Mouse (Mus musculus): ENCODE data around the gene Snn. TPM values are rescaled to one million over a fixed set of nuclear protein-coding genes. Genes with fewer than 3 reads are reported as not detected.
A peak's percentile ranks its signal among the peaks of the same experiment; 100 is the strongest.

Snn gene
- polyA plus RNA-seq, 1 experiment from 2014 or later, result 122 TPM

- WGBS, result 87% methylated on average over 7 of the region's 7 CpGs
- Histone ChIP-seq H3K27ac (0 out of 2 replicates have a peak overlapping the region, but pooled peaks have one; percentile 17), H3K27me3 (no peaks in the 10 kb centered on the region), H3K4me3 (no peak overlapping the region), H3K36me3 (ENCODE audit: poor library complexity, severe bottlenecking) (peaks cover 46% of the 10 kb centered on the region), H3K9me3 (replicated peaks) (no peaks in the 10 kb centered on the region), H3K9ac (no peak overlapping the region), H3K4me2 (peak overlapping the region; percentile 92; the same call in 1 of the 2 replicates), H3K4me1 (peaks cover 67% of the 10 kb centered on the region)
- ATAC-seq, result no peak
Measured at GRCm38 (mm10) chr16:11069710-11070420, 9.1 kb downstream of the Snn start.

GRCm38 (mm10) chr16:11071176-11071575, 10.4 kb downstream of the Snn start:
- no peak overlapping the region for H3K9ac ChIP-seq
- ATAC-seq, result no peak
- H3K36me3 ChIP-seq (ENCODE audit: poor library complexity, severe bottlenecking), result peaks cover 59% of the 10 kb centered on the region
- H3K4me3 ChIP-seq, result no peak overlapping the region
- H3K4me1 ChIP-seq, result peaks cover 59% of the 10 kb centered on the region
- WGBS, result 79% methylated on average over 5 of the region's 5 CpGs
- H3K27ac ChIP-seq, result no peak overlapping the region
- no peak overlapping the region for H3K4me2 ChIP-seq
- H3K9me3 ChIP-seq (replicated peaks), result no peaks in the 10 kb centered on the region
- H3K27me3 ChIP-seq, result no peaks in the 10 kb centered on the region

- no peak for ATAC-seq
- H3K27ac ChIP-seq, result no peak overlapping the region; the same call in 1 of the 2 replicates
- WGBS, result 89% methylated on average over 4 of the region's 4 CpGs
- peaks cover 59% of the 10 kb centered on the region for H3K4me1 ChIP-seq
- H3K9ac ChIP-seq, result no peak overlapping the region
- no peaks in the 10 kb centered on the region for H3K9me3 ChIP-seq (replicated peaks)
- H3K27me3 ChIP-seq, result no peaks in the 10 kb centered on the region
- H3K4me2 ChIP-seq, result no peak overlapping the region
- peaks cover 66% of the 10 kb centered on the region for H3K36me3 ChIP-seq (ENCODE audit: poor library complexity, severe bottlenecking)
- H3K4me3 ChIP-seq, result no peak overlapping the region
Measured at GRCm38 (mm10) chr16:11071887-11072286, 11.1 kb downstream of the Snn start.

GRCm38 (mm10) chr16:11072454-11072853, 11.7 kb downstream of the Snn start:
- Histone ChIP-seq H3K9ac (no peak overlapping the region), H3K27me3 (no peaks in the 10 kb centered on the region), H3K4me1 (peaks cover 55% of the 10 kb centered on the region), H3K4me2 (no peak overlapping the region), H3K36me3 (ENCODE audit: poor library complexity, severe bottlenecking) (peaks cover 71% of the 10 kb centered on the region), H3K9me3 (replicated peaks) (no peaks in the 10 kb centered on the region), H3K27ac (peak overlapping the region; percentile 51; the same call in 1 of the 2 replicates), H3K4me3 (no peak overlapping the region)
- 81% methylated on average over 8 of the region's 8 CpGs for WGBS
- no peak for ATAC-seq

- WGBS, result 82% methylated on average over 6 of the region's 6 CpGs
- H3K9me3 ChIP-seq (replicated peaks), result no peaks in the 10 kb centered on the region
- no peak overlapping the region for H3K27ac ChIP-seq
- no peaks in the 10 kb centered on the region for H3K27me3 ChIP-seq
- no peak for ATAC-seq
- peaks cover 77% of the 10 kb centered on the region for H3K36me3 ChIP-seq (ENCODE audit: poor library complexity, severe bottlenecking)
- peaks cover 49% of the 10 kb centered on the region for H3K4me1 ChIP-seq
- no peak overlapping the region for H3K9ac ChIP-seq
- H3K4me3 ChIP-seq, result no peak overlapping the region
- H3K4me2 ChIP-seq, result no peak overlapping the region
Measured at GRCm38 (mm10) chr16:11073060-11073459, 12.3 kb downstream of the Snn start.

GRCm38 (mm10) chr16:11077601-11078201, 17.0 kb downstream of the Snn start:
- peaks cover 89% of the 10 kb centered on the region for H3K36me3 ChIP-seq (ENCODE audit: poor library complexity, severe bottlenecking)
- no peaks in the 10 kb centered on the region for H3K9me3 ChIP-seq (replicated peaks)
- WGBS, result 90% methylated on average over 9 of the region's 9 CpGs
- no peak overlapping the region for H3K4me3 ChIP-seq
- H3K4me1 ChIP-seq, result peaks cover 7% of the 10 kb centered on the region
- H3K27ac ChIP-seq, result no peak overlapping the region
- no peak overlapping the region for H3K9ac ChIP-seq
- no peak for ATAC-seq
- H3K27me3 ChIP-seq, result no peaks in the 10 kb centered on the region
- H3K4me2 ChIP-seq, result no peak overlapping the region

- ATAC-seq, result no peak
- 78% methylated on average over 3 of the region's 3 CpGs for WGBS
- Histone ChIP-seq H3K27me3 (no peaks in the 10 kb centered on the region), H3K9me3 (replicated peaks) (no peaks in the 10 kb centered on the region), H3K9ac (no peak overlapping the region), H3K27ac (no peak overlapping the region), H3K4me3 (no peak overlapping the region), H3K4me2 (no peak overlapping the region), H3K4me1 (peaks cover under 1% of the 10 kb centered on the region), H3K36me3 (ENCODE audit: poor library complexity, severe bottlenecking) (peaks cover 89% of the 10 kb centered on the region)
Measured at GRCm38 (mm10) chr16:11078216-11078869, 17.6 kb downstream of the Snn start.

GRCm38 (mm10) chr16:11084181-11084580, 23.4 kb downstream of the Snn start:
- Histone ChIP-seq H3K4me3 (no peak overlapping the region), H3K27ac (no peak overlapping the region), H3K9ac (no peak overlapping the region), H3K36me3 (ENCODE audit: poor library complexity, severe bottlenecking) (peaks cover 63% of the 10 kb centered on the region), H3K9me3 (replicated peaks) (no peaks in the 10 kb centered on the region), H3K4me2 (no peak overlapping the region), H3K27me3 (no peaks in the 10 kb centered on the region), H3K4me1 (peaks cover 24% of the 10 kb centered on the region)
- 92% methylated on average over 8 of the region's 8 CpGs for WGBS
- no peak for ATAC-seq

- no peaks in the 10 kb centered on the region for H3K27me3 ChIP-seq
- H3K36me3 ChIP-seq (ENCODE audit: poor library complexity, severe bottlenecking), result peaks cover 63% of the 10 kb centered on the region
- H3K4me1 ChIP-seq, result peaks cover 24% of the 10 kb centered on the region
- H3K9me3 ChIP-seq (replicated peaks), result no peaks in the 10 kb centered on the region
- no peak overlapping the region for H3K9ac ChIP-seq
- WGBS, result 97% methylated on average over 3 of the region's 3 CpGs
- ATAC-seq, result no peak
- H3K4me3 ChIP-seq, result no peak overlapping the region
- no peak overlapping the region for H3K27ac ChIP-seq
- H3K4me2 ChIP-seq, result no peak overlapping the region
Measured at GRCm38 (mm10) chr16:11086299-11086698, 25.6 kb downstream of the Snn start.

GRCm38 (mm10) chr16:11086856-11087588, 26.3 kb downstream of the Snn start:
- H3K27ac ChIP-seq, result peak overlapping the region; percentile 53
- H3K9ac ChIP-seq, result no peak overlapping the region
- peaks cover 24% of the 10 kb centered on the region for H3K4me1 ChIP-seq
- 23% methylated on average over 5 of the region's 5 CpGs for WGBS
- no peak overlapping the region for H3K4me3 ChIP-seq
- H3K27me3 ChIP-seq, result no peaks in the 10 kb centered on the region
- peaks cover 68% of the 10 kb centered on the region for H3K36me3 ChIP-seq (ENCODE audit: poor library complexity, severe bottlenecking)
- H3K4me2 ChIP-seq, result no peak overlapping the region
- peak; percentile 75 for ATAC-seq
- no peaks in the 10 kb centered on the region for H3K9me3 ChIP-seq (replicated peaks)

- no peak for ATAC-seq
- 84% methylated on average over 10 of the region's 10 CpGs for WGBS
- peaks cover 52% of the 10 kb centered on the region for H3K36me3 ChIP-seq (ENCODE audit: poor library complexity, severe bottlenecking)
- no peak overlapping the region for H3K9ac ChIP-seq
- no peak overlapping the region for H3K4me3 ChIP-seq
- H3K4me2 ChIP-seq, result no peak overlapping the region
- peaks cover 24% of the 10 kb centered on the region for H3K4me1 ChIP-seq
- H3K27me3 ChIP-seq, result no peaks in the 10 kb centered on the region
- no peak overlapping the region; the same call in 1 of the 2 replicates for H3K27ac ChIP-seq
- no peaks in the 10 kb centered on the region for H3K9me3 ChIP-seq (replicated peaks)
Measured at GRCm38 (mm10) chr16:11090836-11091570, 30.3 kb downstream of the Snn start.
